Mouse (Mus musculus): Measurements from ENCODE around the gene Hspb1. TPM values are rescaled to one million over a fixed set of nuclear protein-coding genes. Genes with fewer than 3 reads are reported as not detected.

The Hspb1 gene
- polyA plus RNA-seq, 1 experiment, result 426 TPM

- TF ChIP-seq CTCF (IDR thresholded peaks at IDR 0.05; ENCODE audit: low read depth, low read length) (no peak), POLR2A (IDR thresholded peaks at IDR 0.05; ENCODE audit: insufficient read depth, low read length) (no peak), EP300 (IDR thresholded peaks at IDR 0.05; ENCODE audit: insufficient read depth, low read depth, low read length) (no peak)
- Histone ChIP-seq H3K4me3 (ENCODE audit: low read depth, low read length) (no peak overlapping the region), H3K9ac (ENCODE audit: low read depth, poor library complexity, severe bottlenecking) (0 out of 2 replicates have a peak overlapping the region, but pooled peaks have one; percentile 10), H3K36me3 (ENCODE audit: control insufficient read depth, insufficient read depth, low read length, poor library complexity, severe bottlenecking) (no peaks in the 10 kb centered on the region), H3K9me3 (replicated peaks; ENCODE audit: control insufficient read depth, insufficient read depth, low read length, poor library complexity, severe bottlenecking) (no peaks in the 10 kb centered on the region), H3K27me3 (ENCODE audit: control insufficient read depth, insufficient read depth, low read length, poor library complexity, severe bottlenecking) (no peaks in the 10 kb centered on the region), H3K27ac (ENCODE audit: insufficient read depth, low read length) (no peak overlapping the region), H3K4me1 (ENCODE audit: control insufficient read depth, insufficient read depth, low read length) (no peaks in the 10 kb centered on the region)
Observed at GRCm38 (mm10) chr5:135851024-135851423, 36.7 kb upstream of the Hspb1 start.

- Histone ChIP-seq H3K27me3 (ENCODE audit: control insufficient read depth, insufficient read depth, low read length, poor library complexity, severe bottlenecking) (no peaks in the 10 kb centered on the region), H3K36me3 (ENCODE audit: control insufficient read depth, insufficient read depth, low read length, poor library complexity, severe bottlenecking) (no peaks in the 10 kb centered on the region), H3K27ac (ENCODE audit: insufficient read depth, low read length) (no peak overlapping the region), H3K4me3 (ENCODE audit: low read depth, low read length) (peak overlapping the region; percentile 39; the same call in 1 of the 2 replicates), H3K9ac (ENCODE audit: low read depth, poor library complexity, severe bottlenecking) (0 out of 2 replicates have a peak overlapping the region, but pooled peaks have one; percentile 10), H3K9me3 (replicated peaks; ENCODE audit: control insufficient read depth, insufficient read depth, low read length, poor library complexity, severe bottlenecking) (no peaks in the 10 kb centered on the region), H3K4me1 (ENCODE audit: control insufficient read depth, insufficient read depth, low read length) (no peaks in the 10 kb centered on the region)
- TF ChIP-seq EP300 (IDR thresholded peaks at IDR 0.05; ENCODE audit: insufficient read depth, low read depth, low read length), result no peak
- TF ChIP-seq POLR2A (IDR thresholded peaks at IDR 0.05; ENCODE audit: insufficient read depth, low read length), result no peak
- no peak for TF ChIP-seq CTCF (IDR thresholded peaks at IDR 0.05; ENCODE audit: low read depth, low read length)
Observed at GRCm38 (mm10) chr5:135851481-135851880, 36.2 kb upstream of the Hspb1 start.

GRCm38 (mm10) chr5:135852421-135852820 lies 35.3 kb upstream of the Hspb1 start:
- H3K4me3 ChIP-seq (ENCODE audit: low read depth, low read length), result peak overlapping the region; percentile 39
- no peaks in the 10 kb centered on the region for H3K27me3 ChIP-seq (ENCODE audit: control insufficient read depth, insufficient read depth, low read length, poor library complexity, severe bottlenecking)
- no peaks in the 10 kb centered on the region for H3K4me1 ChIP-seq (ENCODE audit: control insufficient read depth, insufficient read depth, low read length)
- no peak overlapping the region for H3K27ac ChIP-seq (ENCODE audit: insufficient read depth, low read length)
- H3K36me3 ChIP-seq (ENCODE audit: control insufficient read depth, insufficient read depth, low read length, poor library complexity, severe bottlenecking), result no peaks in the 10 kb centered on the region
- TF ChIP-seq POLR2A (IDR thresholded peaks at IDR 0.05; ENCODE audit: insufficient read depth, low read length), result no peak
- H3K9me3 ChIP-seq (replicated peaks; ENCODE audit: control insufficient read depth, insufficient read depth, low read length, poor library complexity, severe bottlenecking), result no peaks in the 10 kb centered on the region
- H3K9ac ChIP-seq (ENCODE audit: low read depth, poor library complexity, severe bottlenecking), result no peak overlapping the region

DNA sequence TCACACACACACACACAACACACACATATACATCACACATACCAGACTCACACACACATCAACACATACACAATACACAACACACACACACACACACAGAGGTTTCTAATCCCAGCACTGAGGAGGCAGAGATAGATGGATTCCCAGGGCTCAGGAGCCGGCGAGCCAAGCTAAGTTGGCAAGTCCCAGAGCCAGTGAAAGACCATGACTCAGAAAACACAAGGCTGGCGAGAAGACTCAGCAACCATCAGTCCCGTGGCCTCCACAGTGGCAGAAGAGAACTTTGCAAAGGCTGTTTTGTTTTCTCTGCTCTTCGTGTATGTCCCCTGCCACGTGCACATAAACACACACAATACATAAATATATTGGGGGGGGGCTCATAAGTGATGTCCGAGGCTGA lies 34.0 kb upstream of the Hspb1 start:
- no peak overlapping the region for H3K27ac ChIP-seq (ENCODE audit: insufficient read depth, low read length)
- no peaks in the 10 kb centered on the region for H3K36me3 ChIP-seq (ENCODE audit: control insufficient read depth, insufficient read depth, low read length, poor library complexity, severe bottlenecking)
- no peaks in the 10 kb centered on the region for H3K4me1 ChIP-seq (ENCODE audit: control insufficient read depth, insufficient read depth, low read length)
- TF ChIP-seq POLR2A (IDR thresholded peaks at IDR 0.05; ENCODE audit: insufficient read depth, low read length) (no peak), CTCF (IDR thresholded peaks at IDR 0.05; ENCODE audit: low read depth, low read length) (no peak), EP300 (IDR thresholded peaks at IDR 0.05; ENCODE audit: insufficient read depth, low read depth, low read length) (no peak)
- H3K9ac ChIP-seq (ENCODE audit: low read depth, poor library complexity, severe bottlenecking), result no peak overlapping the region
- no peak overlapping the region for H3K4me3 ChIP-seq (ENCODE audit: low read depth, low read length)
- no peaks in the 10 kb centered on the region for H3K9me3 ChIP-seq (replicated peaks; ENCODE audit: control insufficient read depth, insufficient read depth, low read length, poor library complexity, severe bottlenecking)
- H3K27me3 ChIP-seq (ENCODE audit: control insufficient read depth, insufficient read depth, low read length, poor library complexity, severe bottlenecking), result no peaks in the 10 kb centered on the region

DNA sequence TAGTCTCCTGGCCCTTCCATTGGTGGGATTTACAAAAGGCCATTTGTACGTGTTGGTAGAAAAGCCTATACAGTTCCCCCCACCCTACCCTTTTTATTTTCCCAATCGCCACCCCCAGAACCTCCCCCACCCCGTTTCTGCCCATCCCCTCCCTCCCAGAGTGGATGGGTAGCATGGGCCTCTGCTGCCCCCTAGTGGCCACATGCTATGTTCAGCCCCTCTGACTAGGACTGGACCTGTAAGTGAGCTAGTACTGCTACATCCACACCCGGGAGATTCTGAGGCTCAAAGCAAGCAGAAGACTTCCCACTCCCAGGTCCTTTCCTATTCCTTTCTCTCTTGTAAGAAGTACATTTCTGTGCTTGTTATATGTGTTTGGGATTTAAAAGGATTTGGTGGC lies 32.6 kb upstream of the Hspb1 start:
- H3K9ac ChIP-seq (ENCODE audit: low read depth, poor library complexity, severe bottlenecking), result no peak overlapping the region
- H3K27me3 ChIP-seq (ENCODE audit: control insufficient read depth, insufficient read depth, low read length, poor library complexity, severe bottlenecking), result no peaks in the 10 kb centered on the region
- H3K36me3 ChIP-seq (ENCODE audit: control insufficient read depth, insufficient read depth, low read length, poor library complexity, severe bottlenecking), result no peaks in the 10 kb centered on the region
- TF ChIP-seq EP300 (IDR thresholded peaks at IDR 0.05; ENCODE audit: insufficient read depth, low read depth, low read length), result no peak
- peak; percentile 96 for TF ChIP-seq CTCF (IDR thresholded peaks at IDR 0.05; ENCODE audit: low read depth, low read length)
- TF ChIP-seq POLR2A (IDR thresholded peaks at IDR 0.05; ENCODE audit: insufficient read depth, low read length), result no peak
- H3K4me1 ChIP-seq (ENCODE audit: control insufficient read depth, insufficient read depth, low read length), result no peaks in the 10 kb centered on the region
- H3K27ac ChIP-seq (ENCODE audit: insufficient read depth, low read length), result no peak overlapping the region
- H3K4me3 ChIP-seq (ENCODE audit: low read depth, low read length), result no peak overlapping the region
- H3K9me3 ChIP-seq (replicated peaks; ENCODE audit: control insufficient read depth, insufficient read depth, low read length, poor library complexity, severe bottlenecking), result no peaks in the 10 kb centered on the region

DNA sequence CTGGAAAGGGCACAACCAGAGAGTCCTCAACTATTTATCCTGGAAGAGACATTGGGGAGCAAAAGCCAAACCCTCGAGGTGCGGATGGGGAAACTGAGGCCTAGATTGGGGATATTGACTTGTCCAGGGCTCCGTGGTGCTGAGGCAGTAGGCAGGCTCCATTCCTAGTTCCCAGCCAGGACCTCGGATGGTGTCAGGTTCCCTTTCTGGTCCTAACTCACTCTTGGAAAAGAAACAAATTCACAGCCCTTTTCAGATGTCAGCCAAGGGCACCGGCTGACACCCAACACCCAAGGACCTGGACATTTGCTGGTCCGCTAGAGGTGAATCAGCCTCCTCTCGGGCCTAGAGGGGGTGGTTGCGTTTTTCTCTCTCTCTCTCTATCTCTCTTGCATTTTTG lies 21.1 kb upstream of the Hspb1 start:
- no peaks in the 10 kb centered on the region for H3K36me3 ChIP-seq (ENCODE audit: control insufficient read depth, insufficient read depth, low read length, poor library complexity, severe bottlenecking)
- no peak overlapping the region for H3K27ac ChIP-seq (ENCODE audit: insufficient read depth, low read length)
- H3K9me3 ChIP-seq (replicated peaks; ENCODE audit: control insufficient read depth, insufficient read depth, low read length, poor library complexity, severe bottlenecking), result no peaks in the 10 kb centered on the region
- H3K27me3 ChIP-seq (ENCODE audit: control insufficient read depth, insufficient read depth, low read length, poor library complexity, severe bottlenecking), result peaks cover 11% of the 10 kb centered on the region
- no peak overlapping the region for H3K4me3 ChIP-seq (ENCODE audit: low read depth, low read length)
- TF ChIP-seq POLR2A (IDR thresholded peaks at IDR 0.05; ENCODE audit: insufficient read depth, low read length) (no peak), EP300 (IDR thresholded peaks at IDR 0.05; ENCODE audit: insufficient read depth, low read depth, low read length) (no peak), CTCF (IDR thresholded peaks at IDR 0.05; ENCODE audit: low read depth, low read length) (no peak)
- H3K4me1 ChIP-seq (ENCODE audit: control insufficient read depth, insufficient read depth, low read length), result no peaks in the 10 kb centered on the region
- no peak overlapping the region for H3K9ac ChIP-seq (ENCODE audit: low read depth, poor library complexity, severe bottlenecking)

Measured in ES-Bruce4 (cell line).